Mouse (Mus musculus) erythroblast, embryonic 14.5 days (primary cell): Measurements from ENCODE around the gene 1600014C23Rik.

ENCODE experiments used
- GATA1 ChIP-seq: IDR thresholded peaks from 2 replicates; pipeline ENCODE4 v1.6.1; 2012; ENCODE audit warnings: low read length, inconsistent platforms, mixed read lengths
- TAL1 ChIP-seq: IDR thresholded peaks from 3 replicates; pipeline ENCODE4 v1.6.1; 2012; ENCODE audit warnings: low read length, inconsistent platforms, mixed read lengths

- TF ChIP-seq TAL1, result no peak
- TF ChIP-seq GATA1, result no peak
Observed at GRCm38 (mm10) chr17:45752678-45753077, 19.0 kb upstream of the 1600014C23Rik start.
